Mouse (Mus musculus): ENCODE results near the gene Olfr620. TPM values are rescaled to one million over a fixed set of nuclear protein-coding genes. Genes with fewer than 3 reads are reported as not detected.

The Olfr620 gene
- polyA plus RNA-seq, 1 experiment from 2014 or later, result not detected

- Histone ChIP-seq H3K9me3 (ENCODE audit: low read length) (no peaks in the 10 kb centered on the region), H3K4me2 (ENCODE audit: low read depth, low read length) (no peak within 1 kb of the TSS), H3K9ac (replicated peaks) (no peak within 1 kb of the TSS), H3K36me3 (replicated peaks; ENCODE audit: insufficient read depth, low read length) (no peaks in the 10 kb centered on the region), H3K27ac (ENCODE audit: low read depth) (no peak within 1 kb of the TSS), H3K27me3 (ENCODE audit: insufficient read depth, low read length) (no peaks in the 10 kb centered on the region), H3K4me3 (ENCODE audit: low read depth, low read length) (no peak within 1 kb of the TSS), H3K4me1 (ENCODE audit: insufficient read depth) (no peaks in the 10 kb centered on the region)
- no peak for ATAC-seq
- no peak for DNase-seq
- 79% methylated on average over 1 of the region's 1 CpGs for WGBS (ENCODE audit: insufficient replicate concordance)
- TF ChIP-seq CTCF (IDR thresholded peaks at IDR 0.05; ENCODE audit: low read depth) (no peak), EP300 (IDR thresholded peaks at IDR 0.05; ENCODE audit: low read depth) (no peak)
Measured at GRCm38 (mm10) chr7:103572761-103573160, 39.6 kb downstream of the Olfr620 start, which contains the start of gene Olfr617. TSS of gene Olfr617 (plus strand) at chr7:103573061.

GRCm38 (mm10) chr7:103569043-103569442 lies 43.3 kb downstream of the Olfr620 start, which contains the start of gene Olfr616:
TSS of gene Olfr616 (minus strand) at chr7:103569143.
- ATAC-seq, result no peak
- H3K27ac ChIP-seq (ENCODE audit: low read depth), result no peak within 1 kb of the TSS
- H3K36me3 ChIP-seq (replicated peaks; ENCODE audit: insufficient read depth, low read length), result no peaks in the 10 kb centered on the region
- no peak for TF ChIP-seq CTCF (IDR thresholded peaks at IDR 0.05; ENCODE audit: low read depth)
- TF ChIP-seq EP300 (IDR thresholded peaks at IDR 0.05; ENCODE audit: low read depth), result no peak
- 65% methylated on average over 3 of the region's 3 CpGs for WGBS (ENCODE audit: insufficient replicate concordance)
- H3K4me2 ChIP-seq (ENCODE audit: low read depth, low read length), result no peak within 1 kb of the TSS
- no peak within 1 kb of the TSS for H3K4me3 ChIP-seq (ENCODE audit: low read depth, low read length)
- H3K9me3 ChIP-seq (ENCODE audit: low read length), result no peaks in the 10 kb centered on the region
- DNase-seq, result no peak
- H3K27me3 ChIP-seq (ENCODE audit: insufficient read depth, low read length), result no peaks in the 10 kb centered on the region
- no peak within 1 kb of the TSS for H3K9ac ChIP-seq (replicated peaks)
- no peaks in the 10 kb centered on the region for H3K4me1 ChIP-seq (ENCODE audit: insufficient read depth)

- Histone ChIP-seq H3K4me3 (ENCODE audit: low read depth, low read length) (no peak within 1 kb of the TSS), H3K27ac (ENCODE audit: low read depth) (no peak within 1 kb of the TSS), H3K27me3 (ENCODE audit: insufficient read depth, low read length) (no peaks in the 10 kb centered on the region), H3K9me3 (ENCODE audit: low read length) (no peaks in the 10 kb centered on the region), H3K4me1 (ENCODE audit: insufficient read depth) (no peaks in the 10 kb centered on the region), H3K36me3 (replicated peaks; ENCODE audit: insufficient read depth, low read length) (no peaks in the 10 kb centered on the region), H3K4me2 (ENCODE audit: low read depth, low read length) (no peak within 1 kb of the TSS), H3K9ac (replicated peaks) (no peak within 1 kb of the TSS)
- ATAC-seq (no peak), DNase-seq (no peak)
- 67% methylated on average over 2 of the region's 2 CpGs for WGBS (ENCODE audit: insufficient replicate concordance)
- TF ChIP-seq EP300 (IDR thresholded peaks at IDR 0.05; ENCODE audit: low read depth) (no peak), CTCF (IDR thresholded peaks at IDR 0.05; ENCODE audit: low read depth) (no peak)
Measured at GRCm38 (mm10) chr7:103555779-103556178, 56.6 kb downstream of the Olfr620 start, which contains the start of gene Olfr615. TSS of gene Olfr615 (plus strand) at chr7:103556079.

Small RNA genes lying within 50 kb of the gene (microRNA-seq; reads per million reads assigned to microRNA genes)
- gene Gm26506, result not detected

Other genes with a start within 250 kb of the Olfr620 start
- not detected in 2 replicates for gene Olfr601, start 249.9 kb downstream of the Olfr620 start, polyA plus RNA-seq (2015; fragmentation: Nextera tagmentation; extraction: Ambion mirVana)
- not detected in 2 replicates for gene Olfr603, start 226.4 kb downstream of the Olfr620 start, polyA plus RNA-seq (2015; fragmentation: Nextera tagmentation; extraction: Ambion mirVana)
- not detected in 2 replicates for gene Usp17lc, start 197.5 kb downstream of the Olfr620 start, polyA plus RNA-seq (2015; fragmentation: Nextera tagmentation; extraction: Ambion mirVana)
- not detected in 2 replicates for gene Olfr605, start 167.1 kb downstream of the Olfr620 start, polyA plus RNA-seq (2015; fragmentation: Nextera tagmentation; extraction: Ambion mirVana)
- not detected in 2 replicates for gene Olfr606, start 163.5 kb downstream of the Olfr620 start, polyA plus RNA-seq (2015; fragmentation: Nextera tagmentation; extraction: Ambion mirVana)
- not detected in 2 replicates for gene Olfr607, start 148.4 kb downstream of the Olfr620 start, polyA plus RNA-seq (2015; fragmentation: Nextera tagmentation; extraction: Ambion mirVana)
- gene Olfr608, start 142.7 kb downstream of the Olfr620 start, polyA plus RNA-seq (2015; fragmentation: Nextera tagmentation; extraction: Ambion mirVana), result not detected in 2 replicates
- gene Olfr609, start 114.5 kb downstream of the Olfr620 start, polyA plus RNA-seq (2015; fragmentation: Nextera tagmentation; extraction: Ambion mirVana), result not detected in 2 replicates
- not detected in 2 replicates for gene Olfr610, start 100.4 kb downstream of the Olfr620 start, polyA plus RNA-seq (2015; fragmentation: Nextera tagmentation; extraction: Ambion mirVana)
- not detected in 2 replicates for gene Olfr611, start 91.7 kb downstream of the Olfr620 start, polyA plus RNA-seq (2015; fragmentation: Nextera tagmentation; extraction: Ambion mirVana)
- not detected in 2 replicates for gene Olfr612, start 69.8 kb downstream of the Olfr620 start, polyA plus RNA-seq (2015; fragmentation: Nextera tagmentation; extraction: Ambion mirVana)
- not detected in 2 replicates for gene Olfr613, start 64.5 kb downstream of the Olfr620 start, polyA plus RNA-seq (2015; fragmentation: Nextera tagmentation; extraction: Ambion mirVana)
- not detected in 2 replicates for gene Olfr615, start 56.5 kb downstream of the Olfr620 start, polyA plus RNA-seq (2015; fragmentation: Nextera tagmentation; extraction: Ambion mirVana)
- not detected in 2 replicates for gene Olfr616, start 43.4 kb downstream of the Olfr620 start, polyA plus RNA-seq (2015; fragmentation: Nextera tagmentation; extraction: Ambion mirVana)
- not detected in 2 replicates for gene Olfr617, start 39.5 kb downstream of the Olfr620 start, polyA plus RNA-seq (2015; fragmentation: Nextera tagmentation; extraction: Ambion mirVana)
- gene Olfr618, start 22.4 kb downstream of the Olfr620 start, polyA plus RNA-seq (2015; fragmentation: Nextera tagmentation; extraction: Ambion mirVana), result not detected in 2 replicates
- gene Olfr619, start 12.0 kb downstream of the Olfr620 start, polyA plus RNA-seq (2015; fragmentation: Nextera tagmentation; extraction: Ambion mirVana), result not detected in 2 replicates
- gene Olfr622, start 30.2 kb upstream of the Olfr620 start, polyA plus RNA-seq (2015; fragmentation: Nextera tagmentation; extraction: Ambion mirVana), result not detected in 2 replicates
- gene Olfr623, start 51.2 kb upstream of the Olfr620 start, polyA plus RNA-seq (2015; fragmentation: Nextera tagmentation; extraction: Ambion mirVana), result not detected in 2 replicates
- 0.01 TPM in 1 of 2 replicates, not detected in the other for gene Olfr624, start 58.7 kb upstream of the Olfr620 start, polyA plus RNA-seq (2015; fragmentation: Nextera tagmentation; extraction: Ambion mirVana)
- not detected in 2 replicates for gene Olfr625-ps1, start 70.2 kb upstream of the Olfr620 start, polyA plus RNA-seq (2015; fragmentation: Nextera tagmentation; extraction: Ambion mirVana)
- gene Olfr243, start 102.1 kb upstream of the Olfr620 start, polyA plus RNA-seq (2015; fragmentation: Nextera tagmentation; extraction: Ambion mirVana), result not detected in 2 replicates
- gene Olfr628, start 117.8 kb upstream of the Olfr620 start, polyA plus RNA-seq (2015; fragmentation: Nextera tagmentation; extraction: Ambion mirVana), result not detected in 2 replicates
- 0.07 and 0.09 TPM in 2 replicates for gene Olfr629, start 132.4 kb upstream of the Olfr620 start, polyA plus RNA-seq (2015; fragmentation: Nextera tagmentation; extraction: Ambion mirVana)
- not detected in 2 replicates for gene Olfr630, start 144.8 kb upstream of the Olfr620 start, polyA plus RNA-seq (2015; fragmentation: Nextera tagmentation; extraction: Ambion mirVana)
- gene Olfr69, start 159.1 kb upstream of the Olfr620 start, polyA plus RNA-seq (2015; fragmentation: Nextera tagmentation; extraction: Ambion mirVana), result 0.04 TPM in 1 of 2 replicates, not detected in the other
- gene Olfr68, start 167.2 kb upstream of the Olfr620 start, polyA plus RNA-seq (2015; fragmentation: Nextera tagmentation; extraction: Ambion mirVana), result not detected in 2 replicates
- 0.02 TPM in 1 of 2 replicates, not detected in the other for gene Olfr67, start 179.3 kb upstream of the Olfr620 start, polyA plus RNA-seq (2015; fragmentation: Nextera tagmentation; extraction: Ambion mirVana)
- 16,738 and 17,184 TPM in 2 replicates for gene Hbb-bt, start 201.5 kb upstream of the Olfr620 start, polyA plus RNA-seq (2015; fragmentation: Nextera tagmentation; extraction: Ambion mirVana)
- gene Hbb-bs, start 215.6 kb upstream of the Olfr620 start, polyA plus RNA-seq (2015; fragmentation: Nextera tagmentation; extraction: Ambion mirVana), result 51,353 and 55,260 TPM in 2 replicates
- not detected in 2 replicates for gene Hbb-bh2, start 228.0 kb upstream of the Olfr620 start, polyA plus RNA-seq (2015; fragmentation: Nextera tagmentation; extraction: Ambion mirVana)
- gene Hbb-bh1, start 230.6 kb upstream of the Olfr620 start, polyA plus RNA-seq (2015; fragmentation: Nextera tagmentation; extraction: Ambion mirVana), result 1.8 and 2.5 TPM in 2 replicates
- gene Hbb-y, start 240.7 kb upstream of the Olfr620 start, polyA plus RNA-seq (2015; fragmentation: Nextera tagmentation; extraction: Ambion mirVana), result 5.5 and 5.6 TPM in 2 replicates

Data from liver, postnatal 0 days (tissue).